Comparison of ENCODE assay signal across 20 mouse cellular contexts in genomic region chr11:94054176-94054575, GRCm38 (mm10). TPM values are rescaled to one million over a fixed set of nuclear protein-coding genes. Genes with fewer than 3 reads are reported as not detected.
DNase-seq lines count a peak whose midpoint lies in the region; ATAC-seq and TF ChIP-seq lines count a peak whose summit lies in the region.
"Had no signal": no experiment of that assay in that cellular context is flagged by ENCODE, and none has a peak within 500 bp of the region (broad histone marks: within the 10 kb centered on the region; RNA-seq: fewer than 3 reads in every experiment).

No protein-coding gene starts in this region.

- no peak overlapping the region for H3K4me2 ChIP-seq in neural tube, embryonic 13.5 days
- no peak overlapping the region for H3K4me2 ChIP-seq in hindbrain, postnatal 0 days (ENCODE audit: low read depth, low read length)
- H3K4me2 ChIP-seq: embryonic facial prominence, embryonic 13.5 days had no signal

- H3K4me3 ChIP-seq in neural tube, embryonic 13.5 days: no peak overlapping the region
- no peak overlapping the region for H3K4me3 ChIP-seq in hindbrain, postnatal 0 days (ENCODE audit: low read length)
- H3K4me3 ChIP-seq: embryonic facial prominence, embryonic 13.5 days had no signal

- H3K27me3 ChIP-seq in neural tube, embryonic 13.5 days: no peaks in the 10 kb centered on the region
- no peaks in the 10 kb centered on the region for H3K27me3 ChIP-seq in hindbrain, postnatal 0 days (ENCODE audit: insufficient read depth, low read length)
- H3K27me3 ChIP-seq: CH12.LX; embryonic facial prominence, embryonic 13.5 days had no signal

- no peak overlapping the region for H3K9ac ChIP-seq in neural tube, embryonic 13.5 days
- no peak overlapping the region for H3K9ac ChIP-seq in hindbrain, postnatal 0 days (replicated peaks; ENCODE audit: low read length)
- H3K9ac ChIP-seq: embryonic facial prominence, embryonic 13.5 days had no signal

- no peak for DNase-seq in frontal cortex, postnatal 25 days (ENCODE audit: low spot score in 2 of 2)
- DNase-seq in neural tube, embryonic 10.5 days (ENCODE audit: extremely low spot score, low spot score): no peak
- DNase-seq in hindbrain, postnatal 0 days (ENCODE audit: low spot score): peak; percentile 45
- DNase-seq in kidney, adult 11 months: no peak
- DNase-seq in cerebellum, postnatal 36 days: no peak
- no peak for DNase-seq in adrenal gland, postnatal 10 days
- DNase-seq: adrenal gland, adult 8-10 months; cerebellum, adult 8-10 months; heart, postnatal 10 days; kidney, adult 9 months; kidney, postnatal 4 days; liver; lung, adult 18-20 months; lung, postnatal 36 days; right cerebral cortex, postnatal 25 days had no signal

- peak overlapping the region; percentile 64 for H3K27ac ChIP-seq in neural tube, embryonic 13.5 days (replicated peaks)
- H3K27ac ChIP-seq in hindbrain, postnatal 0 days: peak overlapping the region; percentile 88
- H3K27ac ChIP-seq: embryonic facial prominence, embryonic 13.5 days had no signal

- peaks cover 67% of the 10 kb centered on the region for H3K36me3 ChIP-seq in neural tube, embryonic 13.5 days
- H3K36me3 ChIP-seq in hindbrain, postnatal 0 days (ENCODE audit: insufficient read depth, low read length): peaks cover 15% of the 10 kb centered on the region

- no peaks in the 10 kb centered on the region for H3K9me3 ChIP-seq in neural tube, embryonic 13.5 days
- H3K9me3 ChIP-seq in hindbrain, postnatal 0 days (ENCODE audit: low read length): no peaks in the 10 kb centered on the region
- H3K9me3 ChIP-seq: embryonic facial prominence, embryonic 13.5 days had no signal

- peaks cover 45% of the 10 kb centered on the region for H3K4me1 ChIP-seq in neural tube, embryonic 13.5 days (replicated peaks)
- no peaks in the 10 kb centered on the region; the same call in 1 of the 2 replicates for H3K4me1 ChIP-seq in hindbrain, postnatal 0 days (ENCODE audit: insufficient read depth, low read length)
- H3K4me1 ChIP-seq: embryonic facial prominence, embryonic 13.5 days had no signal

- 0 out of 2 replicates have a peak, but pooled peaks have one; percentile 23 for ATAC-seq in frontal cortex, adult (ENCODE audit: low TSS enrichment)
- ATAC-seq in neural tube, embryonic 13.5 days (ENCODE audit: low read depth): no peak
- ATAC-seq in hindbrain, postnatal 0 days: peak; percentile 79
- ATAC-seq: inflammation-experienced regulatory T-cells, adult 6 months had no signal

- no peak for TF ChIP-seq CTCF in hindbrain, postnatal 0 days (IDR thresholded peaks at IDR 0.05; ENCODE audit: low read depth)

- 64% methylated on average over 3 of the region's 3 CpGs for WGBS in neural tube, embryonic 13.5 days
- WGBS in hindbrain, postnatal 0 days: 39% methylated on average over 3 of the region's 3 CpGs

RNA-seq across cellular contexts. Expression of gene Spag9, which starts 58.3 kb away (rescaled TPM):
- 82.4 and 83.4 TPM in 2 replicates for polyA plus RNA-seq in neural tube, embryonic 13.5 days (2015; fragmentation: Nextera tagmentation; extraction: Ambion mirVana)
- total RNA-seq in hindbrain, postnatal 0 days (2014; rRNA removed): 110 and 114 TPM in 2 replicates
- polyA plus RNA-seq in hindbrain, postnatal 0 days (2015; fragmentation: Nextera tagmentation; extraction: Ambion mirVana): 84.8 and 89.1 TPM in 2 replicates
- 100 to 1,000 TPM; 107 to 125 TPM for total RNA-seq in adrenal gland, postnatal 10 days (2021)
